Comparison of ENCODE assay signal across 20 mouse cellular contexts in genomic region chr2:29407764-29408163, GRCm38 (mm10).
DNase-seq lines count a peak whose midpoint lies in the region; ATAC-seq lines count a peak whose summit lies in the region.
"Had no signal": no experiment of that assay in that cellular context is flagged by ENCODE, and none has a peak within 500 bp of the region (broad histone marks: within the 10 kb centered on the region; RNA-seq: fewer than 3 reads in every experiment).

No protein-coding gene starts in this region.

- H3K27ac ChIP-seq in kidney, embryonic 15.5 days: no peak overlapping the region
- peak overlapping the region; percentile 73 for H3K27ac ChIP-seq in forebrain, embryonic 12.5 days
- H3K27ac ChIP-seq in intestine, embryonic 16.5 days (ENCODE audit: low read length): no peak overlapping the region
- H3K27ac ChIP-seq: embryonic facial prominence, embryonic 15.5 days; limb, embryonic 10.5 days; liver, embryonic 12.5 days had no signal

- ATAC-seq in kidney, embryonic 15.5 days (replicated peaks; ENCODE audit: low FRiP score): no peak
- ATAC-seq in forebrain, embryonic 12.5 days (ENCODE audit: low FRiP score): peak; percentile 68; the same call in 1 of the 2 replicates
- ATAC-seq in intestine, embryonic 16.5 days: peak; percentile 60; the same call in 1 of the 2 replicates
- ATAC-seq: liver, embryonic 12.5 days; lung, postnatal 0 days had no signal

- 42% methylated on average over 7 of the region's 7 CpGs for WGBS in kidney, embryonic 15.5 days
- 54% methylated on average over 7 of the region's 7 CpGs for WGBS in forebrain, embryonic 12.5 days
- WGBS in intestine, embryonic 16.5 days: 72% methylated on average over 7 of the region's 7 CpGs

- no peaks in the 10 kb centered on the region for H3K9me3 ChIP-seq in kidney, embryonic 15.5 days (replicated peaks)
- H3K9me3 ChIP-seq in forebrain, embryonic 12.5 days: no peaks in the 10 kb centered on the region
- no peaks in the 10 kb centered on the region for H3K9me3 ChIP-seq in intestine, embryonic 16.5 days (ENCODE audit: control insufficient read depth, low read length)
- H3K9me3 ChIP-seq: embryonic facial prominence, embryonic 15.5 days; limb, embryonic 10.5 days; liver, embryonic 12.5 days; megakaryocyte, embryonic 14.5 days had no signal

- no peaks in the 10 kb centered on the region; the same call in 1 of the 2 replicates for H3K27me3 ChIP-seq in kidney, embryonic 15.5 days
- no peaks in the 10 kb centered on the region for H3K27me3 ChIP-seq in forebrain, embryonic 12.5 days
- no peaks in the 10 kb centered on the region for H3K27me3 ChIP-seq in intestine, embryonic 16.5 days (replicated peaks; ENCODE audit: control insufficient read depth, insufficient read depth, low read length)
- H3K27me3 ChIP-seq: embryonic facial prominence, embryonic 15.5 days; liver, embryonic 12.5 days had no signal

- H3K36me3 ChIP-seq in kidney, embryonic 15.5 days: no peaks in the 10 kb centered on the region
- no peaks in the 10 kb centered on the region for H3K36me3 ChIP-seq in forebrain, embryonic 12.5 days (replicated peaks)
- H3K36me3 ChIP-seq in intestine, embryonic 16.5 days (ENCODE audit: control insufficient read depth, insufficient read depth, low read length): no peaks in the 10 kb centered on the region
- H3K36me3 ChIP-seq: embryonic facial prominence, embryonic 15.5 days; limb, embryonic 10.5 days; liver, embryonic 12.5 days had no signal

- DNase-seq in kidney, adult 11 months: peak; percentile 21
- DNase-seq in kidney, postnatal 4 days: peak; percentile 41 to 47
- no peak for DNase-seq in ovary, adult 18-20 months (ENCODE audit: low spot score)
- no peak for DNase-seq in embryo, embryonic 11 days
- no peak for DNase-seq in cerebellum, adult 8-10 months
- DNase-seq: adrenal gland, adult 8-10 months; B cell, adult 2 months; cerebellum, adult 2 months; gastrocnemius, postnatal 14 days; heart, postnatal 14 days; right cerebral cortex, postnatal 4 days; thymus, adult 18-20 months had no signal

- no peak overlapping the region for H3K4me3 ChIP-seq in kidney, embryonic 15.5 days (replicated peaks)
- no peak overlapping the region for H3K4me3 ChIP-seq in forebrain, embryonic 12.5 days (replicated peaks)
- H3K4me3 ChIP-seq in intestine, embryonic 16.5 days (ENCODE audit: low read length): no peak overlapping the region
- H3K4me3 ChIP-seq: embryonic facial prominence, embryonic 15.5 days; limb, embryonic 10.5 days; liver, embryonic 12.5 days; megakaryocyte, embryonic 14.5 days had no signal

- H3K4me2 ChIP-seq in kidney, embryonic 15.5 days: no peak overlapping the region
- H3K4me2 ChIP-seq in forebrain, embryonic 12.5 days: no peak overlapping the region
- no peak overlapping the region for H3K4me2 ChIP-seq in intestine, embryonic 16.5 days (ENCODE audit: low read depth, low read length)
- H3K4me2 ChIP-seq: embryonic facial prominence, embryonic 15.5 days; liver, embryonic 12.5 days had no signal

- H3K4me1 ChIP-seq in kidney, embryonic 15.5 days: peaks cover 36% of the 10 kb centered on the region
- H3K4me1 ChIP-seq in forebrain, embryonic 12.5 days: peaks cover 35% of the 10 kb centered on the region
- peaks cover 20% of the 10 kb centered on the region for H3K4me1 ChIP-seq in intestine, embryonic 16.5 days (ENCODE audit: control insufficient read depth, insufficient read depth, low read length)

- no peak overlapping the region for H3K9ac ChIP-seq in kidney, embryonic 15.5 days
- no peak overlapping the region for H3K9ac ChIP-seq in forebrain, embryonic 12.5 days
- H3K9ac ChIP-seq in intestine, embryonic 16.5 days (ENCODE audit: low read depth, low read length): no peak overlapping the region
- H3K9ac ChIP-seq: embryonic facial prominence, embryonic 15.5 days; liver, embryonic 12.5 days had no signal

Comparison
In these comparisons a context has a peak if more than half of its experiments do, and no peak if none do; other contexts are left out.
1. DNase-seq: peak in kidney, adult 11 months (single experiment) and kidney, postnatal 4 days (2 of 2); none in ovary, adult 18-20 months (single experiment), embryo, embryonic 11 days (single experiment) and cerebellum, adult 8-10 months (single experiment).